Mouse (Mus musculus) kidney, adult 2 months (tissue): ENCODE data around the gene Tktl2.

Experiments used
- CTCF ChIP-seq: fragments of 200-500 bp; conservative IDR thresholded peaks from 2 replicates; pipeline ENCODE4 v1.5.1; 2011; ENCODE audit warnings: low read depth, mild to moderate bottlenecking, control low read depth, low read length, moderate library complexity, mixed read lengths; ENCODE audit not compliant: insufficient read depth, insufficient read length
- POLR2A ChIP-seq: fragments of 200-500 bp; IDR thresholded peaks from one replicate; pipeline ENCODE4 v1.6.1; 2011; ENCODE audit warnings: low read depth, low read length, control low read depth

DNA sequence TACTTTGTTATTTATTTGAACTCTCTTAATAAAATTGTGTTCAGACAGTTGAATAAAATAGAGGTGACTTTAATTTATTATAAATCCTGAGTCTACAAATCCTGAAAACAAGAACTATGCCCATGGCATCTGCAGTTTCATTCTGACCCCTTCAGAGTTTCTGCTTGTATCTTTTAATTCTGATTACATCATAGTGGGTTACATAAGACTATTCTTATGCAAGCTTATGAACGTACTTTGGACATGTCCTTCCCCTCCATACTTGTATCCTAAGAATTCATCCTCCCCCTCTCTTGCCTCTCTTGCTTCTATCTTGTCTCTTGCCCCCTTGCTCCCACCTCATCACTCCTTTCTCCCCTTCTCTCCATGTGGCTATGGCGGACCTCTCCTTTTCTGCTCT, 7.6 kb downstream of the Tktl2 start:
- TF ChIP-seq CTCF: no peak
- TF ChIP-seq POLR2A: no peak
